Mouse (Mus musculus) megakaryocyte, embryonic 14.5 days (primary cell): Measurements from ENCODE around the gene Igf1r. TPM values are rescaled to one million over a fixed set of nuclear protein-coding genes. Genes with fewer than 3 reads are reported as not detected.

ENCODE experiments used
- H3K27me3 ChIP-seq: replicated peaks from 2 replicates; pipeline ENCODE3; 2012; ENCODE audit warnings: inconsistent platforms
- H3K36me3 ChIP-seq: replicated peaks from 2 replicates; pipeline ENCODE3; 2012; ENCODE audit warnings: low read length, inconsistent platforms, mixed read lengths
- H3K4me1 ChIP-seq: 2 replicates; pipeline ENCODE4 v1.6.1; 2012; ENCODE audit warnings: inconsistent platforms
- H3K4me3 ChIP-seq: replicated peaks from 2 replicates; pipeline ENCODE3; 2012; ENCODE audit warnings: moderate library complexity, mild to moderate bottlenecking, inconsistent platforms
- H3K9me3 ChIP-seq: 2 replicates; pipeline ENCODE4 v1.6.1; 2012; ENCODE audit warnings: inconsistent platforms
- FLI1 ChIP-seq: IDR thresholded peaks from 2 replicates; pipeline ENCODE4 v1.6.1; 2012; ENCODE audit warnings: low read length, inconsistent platforms, mixed read lengths
- GATA1 ChIP-seq: IDR thresholded peaks from 3 replicates; pipeline ENCODE4 v1.6.1; 2012; ENCODE audit warnings: mixed read lengths, low read length, inconsistent platforms, borderline replicate concordance
- polyA plus RNA-seq: library from polyadenylated mRNA; stranded (reverse); fragments of >175 nt; gene quantifications from 2 replicates; pipeline ENCODE4 v1.2.3, GENCODE M21; 2012; ENCODE audit warnings: low replicate concordance; ENCODE audit not compliant: insufficient read depth

The Igf1r gene
- 8.7 and 14.2 TPM in 2 replicates for polyA plus RNA-seq

DNA sequence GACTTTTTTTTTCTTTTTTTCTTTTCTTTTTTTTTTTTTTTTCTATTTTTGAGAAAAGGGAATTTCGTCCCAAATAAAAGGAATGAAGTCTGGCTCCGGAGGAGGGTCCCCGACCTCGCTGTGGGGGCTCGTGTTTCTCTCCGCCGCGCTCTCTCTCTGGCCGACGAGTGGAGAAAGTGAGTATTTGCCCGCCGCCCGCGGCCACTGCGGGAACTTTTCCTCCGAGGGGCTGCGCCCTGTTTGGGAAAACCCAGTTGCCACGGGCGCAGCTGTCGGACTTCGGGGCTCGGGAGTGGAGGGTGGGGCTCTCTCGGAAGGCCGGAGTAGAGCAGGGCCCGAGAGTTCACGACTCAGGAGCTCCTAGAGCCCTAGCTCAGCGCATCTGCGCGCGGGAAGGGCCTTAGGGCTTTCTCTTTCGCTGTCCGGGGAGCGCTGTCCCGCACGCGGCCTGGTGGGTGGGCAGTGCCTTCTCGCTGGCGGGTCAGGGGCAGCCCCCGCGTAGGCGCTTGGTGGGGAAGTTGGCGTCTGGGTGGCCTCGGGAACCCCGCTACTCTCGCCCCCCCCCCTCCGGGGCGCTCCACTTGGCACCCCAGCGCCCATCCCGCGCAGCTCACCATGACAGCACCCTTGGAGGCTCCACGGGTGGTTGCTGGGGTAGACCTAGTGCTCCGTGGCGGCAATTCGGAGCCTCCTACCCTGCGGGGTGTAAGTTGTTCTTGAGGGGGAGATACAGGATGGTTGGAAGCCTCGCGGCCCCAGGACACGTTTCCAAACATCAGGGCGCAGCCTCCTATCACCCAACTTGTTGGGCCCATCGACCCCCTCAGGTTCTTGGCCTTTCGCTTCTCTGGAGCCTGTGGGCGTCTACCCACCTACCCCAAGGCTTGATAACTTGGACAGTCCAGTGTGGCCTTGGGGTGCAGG lies at the start of gene Igf1r:
Gene Igf1r (plus strand): TSS at position 51 of the 924 bp plus-strand sequence.
- Histone ChIP-seq H3K27me3 (no peaks in the 10 kb centered on the region), H3K9me3 (no peaks in the 10 kb centered on the region), H3K4me1 (peaks cover 48% of the 10 kb centered on the region), H3K4me3 (peak within 1 kb of the TSS; percentile 97), H3K36me3 (no peaks in the 10 kb centered on the region)
- TF ChIP-seq FLI1 = no peak
- TF ChIP-seq GATA1 = no peak

- no peaks in the 10 kb centered on the region for H3K4me1 ChIP-seq
- H3K9me3 ChIP-seq = no peaks in the 10 kb centered on the region
- no peaks in the 10 kb centered on the region for H3K36me3 ChIP-seq
- peaks cover 3% of the 10 kb centered on the region for H3K27me3 ChIP-seq
- TF ChIP-seq GATA1 (no peak), FLI1 (no peak)
- no peak overlapping the region for H3K4me3 ChIP-seq
These were observed 46.3 kb upstream of the Igf1r start for GRCm38 (mm10) chr7:67906358-67906757.

DNA sequence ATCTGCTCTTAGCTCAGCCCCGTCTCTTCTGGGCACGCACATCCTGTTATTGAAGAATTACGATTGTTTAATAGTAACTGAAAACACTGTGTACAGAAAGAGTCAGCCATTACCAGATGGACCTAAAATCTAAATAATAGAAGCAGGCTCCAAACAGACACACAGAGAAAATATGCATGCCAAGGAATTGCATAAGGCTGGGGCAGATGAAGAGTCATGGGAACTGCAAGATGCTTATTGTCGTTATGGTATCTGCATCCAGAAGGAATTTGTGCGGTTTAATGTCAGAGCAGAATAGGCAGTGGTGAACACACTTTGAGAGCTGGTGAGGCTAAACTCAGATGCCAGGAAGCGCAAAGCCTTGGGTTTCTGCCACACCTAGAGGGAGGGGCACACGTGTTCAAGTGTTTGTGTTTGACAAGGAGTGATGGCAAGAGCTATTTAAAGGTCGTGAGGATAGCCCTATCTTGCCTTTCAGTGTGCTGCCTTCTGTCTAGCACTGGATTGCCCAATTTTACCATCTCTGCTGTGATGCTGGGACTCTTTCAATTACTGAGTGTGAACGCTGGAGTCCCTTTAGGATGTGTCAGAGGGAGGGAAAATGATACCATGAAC lies 44.7 kb upstream of the Igf1r start:
- Histone ChIP-seq H3K9me3 (no peaks in the 10 kb centered on the region), H3K27me3 (peaks cover 3% of the 10 kb centered on the region), H3K4me1 (peaks cover 6% of the 10 kb centered on the region), H3K4me3 (no peak overlapping the region), H3K36me3 (no peaks in the 10 kb centered on the region)
- TF ChIP-seq FLI1 = no peak
- TF ChIP-seq GATA1 = no peak

DNA sequence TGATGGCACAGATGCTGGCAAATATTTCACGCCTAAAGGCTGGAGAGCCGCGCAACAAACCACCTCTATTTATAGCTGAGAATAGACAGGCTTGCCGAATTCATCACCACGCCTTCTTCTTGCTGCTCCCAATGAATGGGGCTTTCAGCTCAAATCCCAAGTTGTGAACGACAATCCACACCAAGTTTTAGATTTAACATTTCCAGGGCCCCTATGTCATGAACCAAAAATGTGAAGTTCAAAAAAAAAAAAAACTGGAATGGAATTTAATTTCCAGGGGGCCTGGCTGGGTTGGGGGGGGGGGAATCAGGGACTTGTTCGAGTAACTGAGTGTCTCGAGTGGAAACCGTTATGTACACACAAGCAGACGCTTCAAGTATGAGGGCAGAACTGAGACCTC lies 42.1 kb upstream of the Igf1r start:
- H3K9me3 ChIP-seq = no peaks in the 10 kb centered on the region
- TF ChIP-seq GATA1 (no peak), FLI1 (no peak)
- peaks cover 6% of the 10 kb centered on the region for H3K4me1 ChIP-seq
- peaks cover 3% of the 10 kb centered on the region for H3K27me3 ChIP-seq
- H3K36me3 ChIP-seq = no peaks in the 10 kb centered on the region
- no peak overlapping the region for H3K4me3 ChIP-seq

- no peaks in the 10 kb centered on the region for H3K36me3 ChIP-seq
- H3K9me3 ChIP-seq = no peaks in the 10 kb centered on the region
- H3K27me3 ChIP-seq = peaks cover 3% of the 10 kb centered on the region
- H3K4me1 ChIP-seq = peaks cover 6% of the 10 kb centered on the region
- TF ChIP-seq FLI1 (no peak), GATA1 (no peak)
- H3K4me3 ChIP-seq = no peak overlapping the region
These were observed 41.7 kb upstream of the Igf1r start for GRCm38 (mm10) chr7:67910947-67911346.

GRCm38 (mm10) chr7:67911841-67912240 lies 40.8 kb upstream of the Igf1r start:
- H3K36me3 ChIP-seq = no peaks in the 10 kb centered on the region
- H3K4me1 ChIP-seq = peaks cover 6% of the 10 kb centered on the region
- no peaks in the 10 kb centered on the region for H3K9me3 ChIP-seq
- TF ChIP-seq FLI1 (no peak), GATA1 (no peak)
- H3K27me3 ChIP-seq = peaks cover 6% of the 10 kb centered on the region
- peak overlapping the region; percentile 39 for H3K4me3 ChIP-seq

DNA sequence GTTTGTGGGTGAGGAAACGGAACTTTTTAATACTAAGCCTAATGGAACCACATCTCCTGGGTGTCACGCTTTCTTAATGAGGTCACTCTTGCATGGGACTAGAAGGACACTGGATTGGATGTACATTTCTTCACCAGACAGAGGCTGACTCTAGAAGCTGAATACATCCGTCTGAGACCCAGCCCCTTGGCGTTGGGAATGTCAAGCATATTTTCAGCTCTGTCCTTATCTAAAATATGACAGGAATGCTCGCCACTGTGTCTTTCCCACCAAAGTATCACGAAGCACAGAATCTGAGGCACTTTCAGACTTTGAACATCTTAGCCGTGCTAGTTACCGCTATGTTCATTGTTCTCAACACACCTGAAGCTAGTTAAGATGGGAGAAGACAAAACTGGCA lies 35.7 kb upstream of the Igf1r start:
- no peak for TF ChIP-seq FLI1
- no peak for TF ChIP-seq GATA1
- Histone ChIP-seq H3K36me3 (no peaks in the 10 kb centered on the region), H3K27me3 (peaks cover 14% of the 10 kb centered on the region), H3K4me3 (no peak overlapping the region), H3K4me1 (peaks cover 2% of the 10 kb centered on the region), H3K9me3 (no peaks in the 10 kb centered on the region)

GRCm38 (mm10) chr7:67917753-67918152 lies 34.9 kb upstream of the Igf1r start:
- Histone ChIP-seq H3K36me3 (no peaks in the 10 kb centered on the region), H3K4me3 (no peak overlapping the region), H3K27me3 (peaks cover 21% of the 10 kb centered on the region), H3K4me1 (no peaks in the 10 kb centered on the region), H3K9me3 (no peaks in the 10 kb centered on the region)
- TF ChIP-seq FLI1 = no peak
- no peak for TF ChIP-seq GATA1

- Histone ChIP-seq H3K9me3 (0 out of 2 replicates have a peak, but pooled peaks cover 3% of the 10 kb centered on the region), H3K36me3 (no peaks in the 10 kb centered on the region), H3K4me3 (no peak overlapping the region), H3K27me3 (peaks cover 27% of the 10 kb centered on the region), H3K4me1 (peaks cover 4% of the 10 kb centered on the region; the same call in 1 of the 2 replicates)
- TF ChIP-seq FLI1 (no peak), GATA1 (no peak)
These were observed 33.2 kb upstream of the Igf1r start for GRCm38 (mm10) chr7:67919467-67919866.

DNA sequence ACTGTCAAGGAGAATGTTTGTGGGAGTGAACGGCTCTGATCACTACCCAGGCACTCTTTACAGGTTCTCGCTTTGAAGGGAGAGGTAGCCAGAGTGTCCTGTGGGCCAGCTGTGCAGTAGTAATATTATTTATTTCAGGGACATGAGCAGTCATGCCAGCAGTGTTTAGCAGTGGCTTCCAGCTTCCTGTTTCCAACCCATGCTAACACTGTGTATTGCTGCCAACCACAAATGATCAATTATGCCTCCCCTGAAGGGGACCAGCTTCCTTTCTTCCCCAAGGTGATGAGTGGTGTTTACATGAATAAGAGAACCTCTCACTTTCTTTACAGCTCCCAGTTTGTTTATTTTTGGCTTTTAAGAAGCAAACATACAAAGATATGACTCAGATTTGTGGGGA lies 28.4 kb upstream of the Igf1r start:
- Histone ChIP-seq H3K4me3 (no peak overlapping the region), H3K9me3 (0 out of 2 replicates have a peak, but pooled peaks cover 3% of the 10 kb centered on the region), H3K27me3 (peaks cover 29% of the 10 kb centered on the region), H3K36me3 (no peaks in the 10 kb centered on the region), H3K4me1 (peaks cover 4% of the 10 kb centered on the region; the same call in 1 of the 2 replicates)
- TF ChIP-seq FLI1 (no peak), GATA1 (no peak)
